Mouse (Mus musculus): Measurements from ENCODE around the gene Rnf13.

Gene Rnf13

DNA sequence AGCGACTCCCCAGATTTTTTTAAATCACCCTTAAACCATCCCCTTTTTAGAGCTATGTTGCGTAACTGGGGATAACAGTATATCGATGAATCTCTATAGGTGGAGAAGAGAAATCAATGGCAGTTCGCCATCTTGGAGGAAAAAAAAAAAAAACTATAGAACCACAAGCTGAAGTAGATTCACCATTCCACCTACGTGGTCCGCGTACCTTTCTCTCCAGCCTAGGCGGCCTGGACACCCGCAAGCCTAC lies 110.7 kb downstream of the Rnf13 start:
- DNase-seq, result no peak

DNA sequence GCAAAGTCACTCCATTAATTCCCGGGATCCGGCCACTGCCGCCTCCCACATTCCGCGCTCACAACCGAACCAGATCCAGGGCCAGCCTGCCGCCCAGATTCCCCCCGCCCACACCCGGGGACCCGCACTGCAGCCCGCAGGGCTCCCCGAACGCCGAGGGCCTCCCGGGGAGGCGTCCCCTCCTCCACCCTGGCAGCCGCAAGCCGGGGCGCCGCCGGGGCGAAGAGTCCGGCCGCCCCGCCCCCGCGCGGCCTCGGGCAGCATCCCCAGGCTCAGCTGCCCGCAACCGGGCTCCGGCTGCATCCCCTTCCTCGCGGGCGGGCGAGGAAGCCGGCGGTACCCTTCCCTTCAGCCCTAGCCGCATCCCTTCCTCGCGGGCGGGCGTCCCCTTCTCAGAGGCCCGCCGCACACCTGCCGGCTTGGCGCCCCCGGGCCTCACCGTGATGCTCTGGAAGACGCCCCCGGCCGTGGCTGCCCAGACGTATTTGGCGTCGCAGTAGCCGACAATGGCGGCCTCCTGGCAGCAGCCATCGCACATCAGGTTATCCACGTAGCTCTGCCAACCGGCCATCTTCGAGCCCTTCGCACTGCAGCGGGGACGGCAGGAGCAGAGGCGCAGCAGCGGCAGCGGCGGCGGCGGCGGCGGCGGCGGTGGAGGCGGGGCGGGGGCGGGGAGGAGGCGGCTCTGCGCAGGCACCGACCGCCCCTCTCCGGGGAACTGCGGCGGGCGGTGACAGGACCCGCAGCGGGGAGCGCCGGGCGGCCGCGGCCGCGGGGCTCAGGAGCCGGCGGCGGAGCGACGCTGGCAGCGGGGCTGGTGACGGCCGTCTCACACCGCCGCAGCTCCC lies 111.3 kb downstream of the Rnf13 start:
- peak; percentile 49 for DNase-seq

DNA sequence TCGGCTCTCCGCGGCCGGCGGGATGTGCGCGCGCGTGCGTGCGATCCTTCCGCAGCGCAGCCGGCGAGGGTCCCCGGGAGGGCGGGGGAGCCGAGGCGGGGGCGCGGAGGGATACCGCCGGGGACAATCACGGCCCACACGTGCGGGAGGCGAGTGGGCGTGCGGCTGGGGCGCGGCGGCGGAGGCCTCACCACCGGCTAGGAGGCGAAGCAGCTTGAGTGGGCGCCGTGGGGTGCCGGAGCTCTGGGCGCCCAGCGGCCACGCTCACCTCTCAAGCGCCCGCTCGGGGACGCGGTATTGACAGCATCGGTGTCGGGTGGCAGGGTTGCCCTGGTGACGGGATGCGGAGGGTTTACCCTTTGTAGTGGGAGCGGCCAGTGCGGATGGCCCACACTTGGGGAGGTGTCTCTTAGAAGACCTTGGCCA lies 111.9 kb downstream of the Rnf13 start, which contains the start of gene Pfn2:
Pfn2 (minus strand) TSS at position 320 of the 426 bp plus-strand sequence.
- peak; percentile 51 for DNase-seq

DNA sequence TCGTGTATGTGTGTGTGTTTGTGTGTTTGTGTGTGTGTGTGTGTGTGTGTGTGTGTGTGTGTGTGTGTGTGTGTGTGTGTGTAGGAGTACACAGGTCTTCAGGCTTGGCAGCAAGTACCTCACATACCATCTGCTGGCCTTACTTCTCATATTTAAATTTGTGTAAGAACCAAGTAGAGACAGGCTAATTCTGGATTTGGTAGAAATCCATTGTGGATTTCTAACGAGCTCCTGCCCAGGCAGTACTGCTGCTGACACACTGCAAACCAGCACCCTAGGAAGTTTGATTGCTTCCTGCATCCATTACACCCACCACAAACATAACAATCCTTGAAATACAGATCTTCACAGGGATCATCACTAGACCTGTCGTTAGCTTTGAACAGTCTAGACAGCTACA lies 147.1 kb downstream of the Rnf13 start:
- no peak for DNase-seq
